Mouse (Mus musculus) thymus, adult 2 months (tissue): Measurements from ENCODE around the gene Tmem131l. TPM values are rescaled to one million over a fixed set of nuclear protein-coding genes. Genes with fewer than 3 reads are reported as not detected.
A peak's percentile ranks its signal among the peaks of the same experiment; 100 is the strongest.

Source experiments
- DNase-seq: peaks from one replicate; pipeline ENCODE4 v3.0.0; 2021
- H3K27ac ChIP-seq: fragments of 200-500 bp; 2 replicates; pipeline ENCODE4 v1.5.1; 2012; ENCODE audit warnings: low read length, control low read depth; ENCODE audit not compliant: control insufficient read depth, insufficient read depth
- H3K27me3 ChIP-seq: fragments of 200-500 bp; 2 replicates; pipeline ENCODE4 v1.6.1; 2012; ENCODE audit warnings: mild to moderate bottlenecking, low read length, moderate library complexity, mixed read lengths; ENCODE audit not compliant: control insufficient read depth, insufficient read depth
- H3K36me3 ChIP-seq: fragments of 200-500 bp; 2 replicates; pipeline ENCODE4 v1.6.1; 2012; ENCODE audit warnings: mild to moderate bottlenecking, low read length, moderate library complexity; ENCODE audit not compliant: control insufficient read depth, insufficient read depth
- H3K4me1 ChIP-seq: fragments of 200-500 bp; replicated peaks from 2 replicates; pipeline ENCODE4 v1.6.1; 2012; ENCODE audit warnings: low read length; ENCODE audit not compliant: control insufficient read depth, insufficient read depth
- H3K4me3 ChIP-seq: fragments of 200-500 bp; 2 replicates; pipeline ENCODE4 v1.5.1; 2012; ENCODE audit warnings: mild to moderate bottlenecking, low read length, control low read depth, moderate library complexity; ENCODE audit not compliant: control insufficient read depth, insufficient read depth
- CTCF ChIP-seq: fragments of 200-500 bp; IDR thresholded peaks from 2 replicates; pipeline ENCODE4 v1.5.1; 2012; ENCODE audit warnings: mild to moderate bottlenecking, control low read depth, low read length, moderate library complexity, borderline replicate concordance; ENCODE audit not compliant: control insufficient read depth, poor library complexity, insufficient read depth; ENCODE audit errors: extremely low read depth
- POLR2A ChIP-seq: fragments of 200-500 bp; IDR thresholded peaks from 2 replicates; pipeline ENCODE4 v1.6.1; 2012; ENCODE audit warnings: mild to moderate bottlenecking, low read length, control low read depth, moderate library complexity; ENCODE audit not compliant: control insufficient read depth, poor library complexity, insufficient read depth; ENCODE audit errors: extremely low read depth
- WGBS: fragments of 180-500 bp; shearing (Covaris S2); methylation state at CpG from one replicate; pipeline ENCODE4 v1.1.7; 2018; 5-methylcytosine and 5-hydroxymethylcytosine counted together
- polyA plus RNA-seq: library from polyadenylated mRNA; depleted of rRNA; stranded (reverse); fragments of >200 nt; gene quantifications from 2 replicates; pipeline ENCODE4 v1.2.3, GENCODE M21; 2012

The Tmem131l gene
- polyA plus RNA-seq, 1 experiment, result 201 TPM

DNA sequence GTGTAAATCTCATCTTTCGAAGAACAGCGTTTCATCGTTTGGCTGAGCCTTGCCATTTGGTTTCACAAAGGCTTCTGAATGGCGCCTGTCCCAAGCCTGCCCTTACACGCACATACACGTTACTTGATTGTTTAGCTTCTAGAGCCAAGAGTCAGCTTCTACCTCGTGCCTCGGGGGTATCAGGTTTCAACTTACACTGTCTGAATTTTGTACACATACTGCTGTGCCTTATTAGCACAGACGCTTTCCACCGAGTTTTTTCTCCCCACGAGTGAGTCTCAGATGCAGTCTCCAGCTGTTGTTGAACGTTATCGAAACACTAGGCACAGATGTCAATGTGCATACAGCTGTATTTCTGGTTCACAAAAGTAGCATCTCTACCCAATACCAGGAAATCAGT lies 19.3 kb upstream of the Tmem131l start:
- 87% methylated on average over 13 of the region's 13 CpGs for WGBS
- Histone ChIP-seq H3K4me1 (peaks cover 5% of the 10 kb centered on the region), H3K27me3 (no peaks in the 10 kb centered on the region), H3K27ac (no peak overlapping the region), H3K36me3 (no peaks in the 10 kb centered on the region), H3K4me3 (no peak overlapping the region)
- DNase-seq, result no peak
- no peak for TF ChIP-seq CTCF
- no peak for TF ChIP-seq POLR2A

GRCm38 (mm10) chr3:84048729-84049175 lies 8.8 kb upstream of the Tmem131l start:
- H3K36me3 ChIP-seq, result no peaks in the 10 kb centered on the region
- TF ChIP-seq POLR2A (no peak), CTCF (no peak)
- WGBS, result 82% methylated on average over 9 of the region's 9 CpGs
- no peak overlapping the region for H3K27ac ChIP-seq
- no peak overlapping the region for H3K4me3 ChIP-seq
- peaks cover 10% of the 10 kb centered on the region for H3K4me1 ChIP-seq
- DNase-seq, result no peak
- no peaks in the 10 kb centered on the region for H3K27me3 ChIP-seq

- peak; percentile 25 for DNase-seq
- Histone ChIP-seq H3K27me3 (no peaks in the 10 kb centered on the region), H3K27ac (no peak overlapping the region), H3K36me3 (no peaks in the 10 kb centered on the region), H3K4me3 (no peak overlapping the region), H3K4me1 (peaks cover 12% of the 10 kb centered on the region)
- 15% methylated on average over 8 of the region's 8 CpGs for WGBS
- no peak for TF ChIP-seq POLR2A
- no peak for TF ChIP-seq CTCF
Observed at GRCm38 (mm10) chr3:84046206-84046605, 6.2 kb upstream of the Tmem131l start.

DNA sequence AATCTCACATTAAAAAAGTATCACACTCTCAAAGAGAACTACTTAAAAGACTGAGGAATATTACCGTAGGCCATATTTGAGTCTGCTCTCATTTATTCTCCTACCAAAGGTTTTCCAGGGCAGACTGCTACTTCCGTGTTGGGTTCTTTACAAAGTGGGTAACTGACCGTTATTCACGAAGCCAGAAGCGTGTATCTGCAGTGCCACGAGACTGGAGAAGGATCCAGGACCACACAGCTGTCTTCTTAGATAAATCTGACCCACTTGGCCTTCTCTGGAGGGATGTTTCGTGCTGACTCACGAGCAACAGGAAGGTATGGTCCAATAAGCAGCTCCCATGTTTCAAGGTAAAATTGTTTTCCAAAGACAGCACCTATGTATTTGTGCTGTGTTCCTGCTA lies 1.8 kb upstream of the Tmem131l start:
- TF ChIP-seq POLR2A, result no peak
- TF ChIP-seq CTCF, result no peak
- Histone ChIP-seq H3K4me1 (peaks cover 12% of the 10 kb centered on the region), H3K27ac (no peak overlapping the region), H3K36me3 (no peaks in the 10 kb centered on the region), H3K27me3 (no peaks in the 10 kb centered on the region), H3K4me3 (no peak overlapping the region)
- WGBS, result 70% methylated on average over 8 of the region's 8 CpGs
- no peak for DNase-seq

- Histone ChIP-seq H3K4me3 (peak overlapping the region; percentile 64), H3K27ac (peak overlapping the region; percentile 88), H3K36me3 (no peaks in the 10 kb centered on the region), H3K27me3 (no peaks in the 10 kb centered on the region), H3K4me1 (peaks cover 16% of the 10 kb centered on the region)
- WGBS, result under 1% methylated on average over 23 of the region's 23 CpGs
- no peak for TF ChIP-seq POLR2A
- TF ChIP-seq CTCF, result no peak
- no peak for DNase-seq
Observed at GRCm38 (mm10) chr3:84040476-84041082, 604 bp upstream of the Tmem131l start.

DNA sequence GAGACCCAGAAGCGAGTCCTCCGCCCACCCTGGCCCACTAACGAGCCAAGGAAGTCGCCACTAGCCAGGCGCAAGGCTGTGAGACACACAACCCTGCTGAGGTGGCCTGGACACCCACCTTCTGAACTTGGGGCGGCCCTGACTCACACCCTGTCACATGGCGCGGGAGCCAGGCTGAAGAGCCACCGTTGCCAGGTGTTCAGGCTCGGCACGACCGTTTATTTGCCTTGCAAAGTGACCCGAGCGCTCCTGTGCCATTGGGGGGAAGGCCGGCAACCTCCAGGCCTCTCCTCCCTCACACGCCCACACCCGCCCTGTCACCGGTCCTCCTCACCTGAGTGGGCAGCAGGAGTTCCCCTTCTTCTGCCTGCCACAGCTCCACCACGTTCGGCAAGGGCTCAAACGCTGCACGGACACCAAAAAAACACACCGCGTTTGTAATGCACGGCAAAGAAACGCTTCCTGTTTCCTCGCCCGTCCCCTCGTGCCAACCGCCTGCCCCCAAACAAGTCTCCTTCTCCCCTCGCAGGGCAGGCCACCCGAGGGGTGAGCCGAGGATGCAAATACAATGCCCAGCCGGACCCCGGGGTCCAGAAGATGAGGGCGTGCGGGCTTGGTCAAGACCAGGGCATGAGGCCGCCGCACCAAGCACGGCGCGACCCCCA lies 862 bp downstream of the Tmem131l start:
- DNase-seq, result peak; percentile 68
- under 1% methylated on average over 42 of the region's 42 CpGs for WGBS
- H3K4me1 ChIP-seq, result peaks cover 24% of the 10 kb centered on the region
- H3K36me3 ChIP-seq, result no peaks in the 10 kb centered on the region
- H3K27me3 ChIP-seq, result no peaks in the 10 kb centered on the region
- H3K4me3 ChIP-seq, result peak overlapping the region; percentile 90
- TF ChIP-seq POLR2A, result 0 out of 2 replicates have a peak, but pooled peaks have one; percentile 31
- TF ChIP-seq CTCF, result no peak
- peak overlapping the region; percentile 70 for H3K27ac ChIP-seq

DNA sequence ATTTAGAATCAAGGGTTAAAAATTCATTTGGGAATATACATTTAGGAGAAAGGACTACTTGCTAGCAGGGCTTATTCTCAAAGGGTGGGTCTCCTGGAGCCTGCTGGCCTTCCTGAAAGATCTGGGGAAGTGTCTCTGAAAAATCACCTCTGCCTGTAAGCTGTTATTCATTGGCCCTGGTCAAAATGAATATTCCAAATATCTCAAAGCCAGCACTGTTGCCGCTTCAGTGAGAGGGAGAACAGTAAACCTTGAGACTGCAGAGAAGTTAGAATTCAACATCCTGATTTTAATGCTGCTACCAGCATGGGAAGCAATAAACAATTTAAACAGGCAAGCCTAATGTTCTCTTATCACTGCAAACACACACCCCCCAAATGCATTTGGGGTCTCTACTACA lies 1.8 kb downstream of the Tmem131l start:
- no peak overlapping the region for H3K4me3 ChIP-seq
- 44% methylated on average over 1 of the region's 1 CpGs for WGBS

More for the DNA sequence above, 1.8 kb downstream of the Tmem131l start:
- no peaks in the 10 kb centered on the region for H3K36me3 ChIP-seq
- H3K27me3 ChIP-seq, result no peaks in the 10 kb centered on the region
- DNase-seq, result no peak
- H3K4me1 ChIP-seq, result peaks cover 29% of the 10 kb centered on the region
- TF ChIP-seq CTCF (no peak), POLR2A (no peak)
- no peak overlapping the region for H3K27ac ChIP-seq
